Mouse (Mus musculus): Measurements from ENCODE around the gene Ncor1. TPM values are rescaled to one million over a fixed set of nuclear protein-coding genes. Genes with fewer than 3 reads are reported as not detected.

The Ncor1 gene
- polyA plus RNA-seq (2014; fragmentation: Nextera tagmentation; extraction: Ambion mirVana): 206 and 224 TPM in 2 replicates

- peak within 1 kb of the TSS; percentile 92 for H3K4me3 ChIP-seq (ENCODE audit: low read depth, low read length)
- DNase-seq (ENCODE audit: low spot score) (peak; percentile 91), ATAC-seq (replicated peaks; ENCODE audit: low FRiP score) (peak; percentile 45; the same call in 1 of the 2 replicates)
- WGBS: under 1% methylated on average over 33 of the region's 33 CpGs
- H3K27me3 ChIP-seq (ENCODE audit: control insufficient read depth, insufficient read depth, low read length): no peaks in the 10 kb centered on the region
- H3K4me1 ChIP-seq (replicated peaks; ENCODE audit: control insufficient read depth, insufficient read depth, low read length): no peaks in the 10 kb centered on the region; the same call in 1 of the 2 replicates
- no peaks in the 10 kb centered on the region for H3K36me3 ChIP-seq (ENCODE audit: control insufficient read depth, insufficient read depth, low read length)
- peak within 1 kb of the TSS; percentile 89 for H3K27ac ChIP-seq (ENCODE audit: low read depth, low read length)
- peak within 1 kb of the TSS; percentile 83 for H3K4me2 ChIP-seq (ENCODE audit: low read depth, low read length, severe bottlenecking)
- H3K9me3 ChIP-seq (ENCODE audit: control insufficient read depth, low read length): no peaks in the 10 kb centered on the region
- H3K9ac ChIP-seq (ENCODE audit: low read length): peak within 1 kb of the TSS; percentile 92
These were observed at the start of gene Ncor1, which contains the start of gene Pigl for GRCm38 (mm10) chr11:62458276-62458724. TSS of gene Ncor1 (minus strand) at chr11:62458541. TSS of gene Pigl (plus strand) at chr11:62458460.

- H3K9ac ChIP-seq (ENCODE audit: low read length): no peak overlapping the region
- H3K4me2 ChIP-seq (ENCODE audit: low read depth, low read length, severe bottlenecking): no peak overlapping the region
- H3K4me3 ChIP-seq (ENCODE audit: low read depth, low read length): no peak overlapping the region
- DNase-seq (ENCODE audit: low spot score): no peak
- 91% methylated on average over 4 of the region's 4 CpGs for WGBS
- no peaks in the 10 kb centered on the region for H3K9me3 ChIP-seq (ENCODE audit: control insufficient read depth, low read length)
- H3K27ac ChIP-seq (ENCODE audit: low read depth, low read length): no peak overlapping the region
- no peaks in the 10 kb centered on the region for H3K36me3 ChIP-seq (ENCODE audit: control insufficient read depth, insufficient read depth, low read length)
- no peaks in the 10 kb centered on the region for H3K27me3 ChIP-seq (ENCODE audit: control insufficient read depth, insufficient read depth, low read length)
- ATAC-seq (replicated peaks; ENCODE audit: low FRiP score): no peak
- no peaks in the 10 kb centered on the region for H3K4me1 ChIP-seq (replicated peaks; ENCODE audit: control insufficient read depth, insufficient read depth, low read length)
These were observed 49.3 kb upstream of the Ncor1 start for GRCm38 (mm10) chr11:62507683-62508082.

- H3K27ac ChIP-seq (ENCODE audit: low read depth, low read length): no peak overlapping the region
- no peak overlapping the region for H3K9ac ChIP-seq (ENCODE audit: low read length)
- no peak for ATAC-seq (replicated peaks; ENCODE audit: low FRiP score)
- H3K36me3 ChIP-seq (ENCODE audit: control insufficient read depth, insufficient read depth, low read length): no peaks in the 10 kb centered on the region
- H3K4me3 ChIP-seq (ENCODE audit: low read depth, low read length): no peak overlapping the region
- H3K27me3 ChIP-seq (ENCODE audit: control insufficient read depth, insufficient read depth, low read length): no peaks in the 10 kb centered on the region
- no peak for DNase-seq (ENCODE audit: low spot score)
- no peak overlapping the region for H3K4me2 ChIP-seq (ENCODE audit: low read depth, low read length, severe bottlenecking)
- no peaks in the 10 kb centered on the region for H3K4me1 ChIP-seq (replicated peaks; ENCODE audit: control insufficient read depth, insufficient read depth, low read length)
- H3K9me3 ChIP-seq (ENCODE audit: control insufficient read depth, low read length): no peaks in the 10 kb centered on the region
- WGBS: 94% methylated on average over 2 of the region's 2 CpGs
These were observed 42.2 kb upstream of the Ncor1 start for GRCm38 (mm10) chr11:62500529-62500928.

GRCm38 (mm10) chr11:62498802-62499201 lies 40.5 kb upstream of the Ncor1 start:
- Histone ChIP-seq H3K4me2 (ENCODE audit: low read depth, low read length, severe bottlenecking) (no peak overlapping the region), H3K4me3 (ENCODE audit: low read depth, low read length) (no peak overlapping the region), H3K27ac (ENCODE audit: low read depth, low read length) (no peak overlapping the region), H3K9me3 (ENCODE audit: control insufficient read depth, low read length) (no peaks in the 10 kb centered on the region), H3K4me1 (replicated peaks; ENCODE audit: control insufficient read depth, insufficient read depth, low read length) (peaks cover 7% of the 10 kb centered on the region), H3K36me3 (ENCODE audit: control insufficient read depth, insufficient read depth, low read length) (no peaks in the 10 kb centered on the region), H3K27me3 (ENCODE audit: control insufficient read depth, insufficient read depth, low read length) (no peaks in the 10 kb centered on the region), H3K9ac (ENCODE audit: low read length) (no peak overlapping the region)
- no peak for ATAC-seq (replicated peaks; ENCODE audit: low FRiP score)
- whole genome bisulfite sequencing: 87% methylated on average over 2 of the region's 2 CpGs
- DNase-seq (ENCODE audit: low spot score): no peak

- no peaks in the 10 kb centered on the region for H3K27me3 ChIP-seq (ENCODE audit: control insufficient read depth, insufficient read depth, low read length)
- ATAC-seq (replicated peaks; ENCODE audit: low FRiP score) (no peak), DNase-seq (ENCODE audit: low spot score) (no peak)
- 66% methylated on average over 3 of the region's 3 CpGs for WGBS
- H3K9me3 ChIP-seq (ENCODE audit: control insufficient read depth, low read length): no peaks in the 10 kb centered on the region
- H3K4me1 ChIP-seq (replicated peaks; ENCODE audit: control insufficient read depth, insufficient read depth, low read length): peaks cover 7% of the 10 kb centered on the region
- no peak overlapping the region for H3K9ac ChIP-seq (ENCODE audit: low read length)
- no peak overlapping the region for H3K4me2 ChIP-seq (ENCODE audit: low read depth, low read length, severe bottlenecking)
- no peaks in the 10 kb centered on the region for H3K36me3 ChIP-seq (ENCODE audit: control insufficient read depth, insufficient read depth, low read length)
- H3K4me3 ChIP-seq (ENCODE audit: low read depth, low read length): no peak overlapping the region
- no peak overlapping the region for H3K27ac ChIP-seq (ENCODE audit: low read depth, low read length)
These were observed 38.8 kb upstream of the Ncor1 start for GRCm38 (mm10) chr11:62497181-62497580.

DNA sequence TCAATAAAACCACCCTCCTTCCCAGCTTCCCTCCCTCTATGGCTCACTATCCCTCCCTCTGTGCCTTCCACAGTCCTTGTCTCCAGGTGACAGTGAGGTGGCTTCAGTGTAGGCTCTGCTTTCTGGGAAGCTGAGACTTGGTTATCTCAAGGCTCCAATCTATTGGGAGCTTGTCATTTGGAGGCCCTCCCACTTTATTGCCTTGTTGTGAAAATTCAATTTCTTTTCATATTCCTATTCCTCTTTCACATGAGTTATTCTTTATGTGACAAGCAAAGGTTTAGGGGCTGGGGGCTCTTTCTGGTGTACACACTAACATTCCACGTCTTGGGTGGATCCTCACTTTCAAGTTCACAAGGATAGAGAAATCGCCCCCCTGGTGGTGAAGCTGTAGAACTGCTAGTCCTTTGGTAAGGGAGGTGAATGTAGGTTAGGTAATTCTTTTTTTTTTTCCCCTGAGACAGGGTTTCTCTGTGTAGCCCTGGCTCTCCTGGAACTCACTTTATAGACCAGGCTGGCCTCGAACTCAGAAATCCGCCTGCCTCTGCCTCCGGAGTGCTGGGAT lies 37.9 kb upstream of the Ncor1 start:
- no peaks in the 10 kb centered on the region for H3K9me3 ChIP-seq (ENCODE audit: control insufficient read depth, low read length)
- no peak overlapping the region for H3K4me3 ChIP-seq (ENCODE audit: low read depth, low read length)
- H3K27ac ChIP-seq (ENCODE audit: low read depth, low read length): no peak overlapping the region
- WGBS: 66% methylated on average over 5 of the region's 5 CpGs
- no peak overlapping the region for H3K4me2 ChIP-seq (ENCODE audit: low read depth, low read length, severe bottlenecking)
- H3K27me3 ChIP-seq (ENCODE audit: control insufficient read depth, insufficient read depth, low read length): no peaks in the 10 kb centered on the region
- no peak for ATAC-seq (replicated peaks; ENCODE audit: low FRiP score)
- H3K9ac ChIP-seq (ENCODE audit: low read length): no peak overlapping the region
- H3K36me3 ChIP-seq (ENCODE audit: control insufficient read depth, insufficient read depth, low read length): no peaks in the 10 kb centered on the region
- H3K4me1 ChIP-seq (replicated peaks; ENCODE audit: control insufficient read depth, insufficient read depth, low read length): peaks cover 7% of the 10 kb centered on the region
- DNase-seq (ENCODE audit: low spot score): peak; percentile 63

DNA sequence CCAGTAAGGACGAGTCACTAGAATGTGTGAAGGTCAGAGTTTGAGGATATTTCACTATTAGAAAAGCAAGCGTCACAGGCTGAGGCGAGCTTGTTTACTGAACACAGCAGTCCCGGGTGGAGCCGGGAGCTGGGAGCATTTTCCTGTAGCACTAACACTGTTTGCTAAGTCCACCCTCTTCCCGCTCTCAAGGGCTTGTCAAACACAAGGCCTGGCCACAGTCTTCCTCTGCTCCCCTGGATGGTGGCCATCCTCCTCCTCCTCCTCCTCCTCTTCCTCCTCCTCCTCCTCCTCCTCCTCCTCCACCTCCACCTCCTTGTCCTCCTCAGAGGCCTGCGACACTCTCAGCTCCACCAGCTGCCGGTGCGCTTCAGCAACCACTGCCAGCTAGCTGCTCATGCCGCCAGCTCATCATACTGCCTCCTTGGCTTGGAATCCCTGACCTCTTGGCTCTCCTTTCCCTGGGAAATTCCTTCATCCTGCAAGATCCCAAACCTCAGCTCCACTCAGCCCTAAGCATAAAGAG lies 37.0 kb upstream of the Ncor1 start:
- H3K27me3 ChIP-seq (ENCODE audit: control insufficient read depth, insufficient read depth, low read length): no peaks in the 10 kb centered on the region
- ATAC-seq (replicated peaks; ENCODE audit: low FRiP score) (no peak), DNase-seq (ENCODE audit: low spot score) (no peak)
- peak overlapping the region; percentile 43; the same call in 1 of the 2 replicates for H3K27ac ChIP-seq (ENCODE audit: low read depth, low read length)
- no peaks in the 10 kb centered on the region for H3K9me3 ChIP-seq (ENCODE audit: control insufficient read depth, low read length)
- WGBS: 40% methylated on average over 9 of the region's 10 CpGs
- no peaks in the 10 kb centered on the region for H3K36me3 ChIP-seq (ENCODE audit: control insufficient read depth, insufficient read depth, low read length)
- peaks cover 7% of the 10 kb centered on the region for H3K4me1 ChIP-seq (replicated peaks; ENCODE audit: control insufficient read depth, insufficient read depth, low read length)
- no peak overlapping the region for H3K4me2 ChIP-seq (ENCODE audit: low read depth, low read length, severe bottlenecking)
- peak overlapping the region; percentile 20 for H3K9ac ChIP-seq (ENCODE audit: low read length)
- H3K4me3 ChIP-seq (ENCODE audit: low read depth, low read length): no peak overlapping the region

DNA sequence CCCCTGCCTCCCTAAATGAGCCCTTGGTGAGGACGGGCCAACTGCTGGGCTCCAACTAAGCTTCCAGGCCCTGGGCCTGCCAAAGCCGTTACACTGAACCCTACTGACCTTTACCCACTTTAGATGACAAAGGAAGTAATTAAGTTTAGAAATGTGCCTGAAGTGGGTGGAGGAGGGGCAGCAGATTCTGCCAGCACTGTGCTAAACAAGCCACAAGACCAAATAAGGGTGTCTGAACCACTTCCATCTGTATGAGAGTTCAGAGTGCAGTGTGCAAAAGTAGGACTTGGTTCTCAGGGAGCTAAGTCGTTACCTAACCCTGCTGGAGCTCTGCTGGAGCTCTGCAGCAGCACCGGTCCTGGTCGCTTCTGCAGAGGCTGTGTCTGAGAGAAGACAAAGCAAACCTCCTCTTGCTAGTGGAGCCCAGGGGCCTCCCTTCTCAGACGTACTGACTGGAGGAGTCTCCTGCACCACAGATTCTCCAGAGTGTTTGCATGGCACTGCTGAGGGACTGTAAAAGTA lies 36.5 kb upstream of the Ncor1 start:
- Histone ChIP-seq H3K27me3 (ENCODE audit: control insufficient read depth, insufficient read depth, low read length) (no peaks in the 10 kb centered on the region), H3K9me3 (ENCODE audit: control insufficient read depth, low read length) (no peaks in the 10 kb centered on the region), H3K9ac (ENCODE audit: low read length) (peak overlapping the region; percentile 20), H3K4me1 (replicated peaks; ENCODE audit: control insufficient read depth, insufficient read depth, low read length) (peaks cover 7% of the 10 kb centered on the region), H3K27ac (ENCODE audit: low read depth, low read length) (peak overlapping the region; percentile 43; the same call in 1 of the 2 replicates), H3K36me3 (ENCODE audit: control insufficient read depth, insufficient read depth, low read length) (no peaks in the 10 kb centered on the region), H3K4me3 (ENCODE audit: low read depth, low read length) (no peak overlapping the region), H3K4me2 (ENCODE audit: low read depth, low read length, severe bottlenecking) (no peak overlapping the region)
- DNase-seq (ENCODE audit: low spot score): peak; percentile 57
- 2% methylated on average over 6 of the region's 6 CpGs for WGBS
- no peak for ATAC-seq (replicated peaks; ENCODE audit: low FRiP score)

DNA sequence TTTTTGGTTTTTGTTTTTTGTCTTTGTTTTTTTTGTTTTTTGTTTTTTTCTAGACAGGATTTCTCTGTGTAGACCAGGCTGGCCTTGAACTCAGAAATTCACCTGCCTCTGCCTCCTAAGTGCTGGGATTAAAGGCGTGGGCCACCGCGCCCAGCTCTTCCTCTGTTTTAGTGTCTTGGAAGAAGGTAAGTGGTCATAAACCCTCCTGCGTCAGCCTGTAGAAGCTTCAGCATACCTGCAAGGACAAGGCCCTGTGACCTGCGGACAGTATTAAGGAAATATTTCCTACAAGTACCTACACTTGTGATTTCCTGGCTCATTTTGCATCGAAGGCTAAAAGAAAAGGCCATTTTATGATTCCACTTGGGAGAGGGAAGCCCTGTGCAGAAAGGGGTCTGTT lies 35.4 kb upstream of the Ncor1 start:
- no peaks in the 10 kb centered on the region for H3K27me3 ChIP-seq (ENCODE audit: control insufficient read depth, insufficient read depth, low read length)
- H3K4me1 ChIP-seq (replicated peaks; ENCODE audit: control insufficient read depth, insufficient read depth, low read length): peaks cover 7% of the 10 kb centered on the region
- WGBS: 99% methylated on average over 6 of the region's 6 CpGs
- no peaks in the 10 kb centered on the region for H3K36me3 ChIP-seq (ENCODE audit: control insufficient read depth, insufficient read depth, low read length)
- no peak overlapping the region for H3K4me2 ChIP-seq (ENCODE audit: low read depth, low read length, severe bottlenecking)
- no peaks in the 10 kb centered on the region for H3K9me3 ChIP-seq (ENCODE audit: control insufficient read depth, low read length)
- no peak overlapping the region for H3K9ac ChIP-seq (ENCODE audit: low read length)
- DNase-seq (ENCODE audit: low spot score) (no peak), ATAC-seq (replicated peaks; ENCODE audit: low FRiP score) (no peak)
- H3K4me3 ChIP-seq (ENCODE audit: low read depth, low read length): no peak overlapping the region
- no peak overlapping the region for H3K27ac ChIP-seq (ENCODE audit: low read depth, low read length)
